Mouse (Mus musculus) v-Abl transformed pro-B cells (cell line): ENCODE results near the gene Cmpk2.
"Not testable (repeated sequence)": the region's sequence is repeated elsewhere in the genome, so short reads cannot be mapped to it uniquely, and the experiment has no call there.

Experiments
- in situ Hi-C, 2 experiments: fragments of 400-800 bp; cut with MboI; formaldehyde crosslinking; loops; one replicate each; pipeline ENCODE4 v1.15.1; 2025; ENCODE audit not compliant: unreplicated experiment in 2 of 2

Cmpk2 gene

DNA sequence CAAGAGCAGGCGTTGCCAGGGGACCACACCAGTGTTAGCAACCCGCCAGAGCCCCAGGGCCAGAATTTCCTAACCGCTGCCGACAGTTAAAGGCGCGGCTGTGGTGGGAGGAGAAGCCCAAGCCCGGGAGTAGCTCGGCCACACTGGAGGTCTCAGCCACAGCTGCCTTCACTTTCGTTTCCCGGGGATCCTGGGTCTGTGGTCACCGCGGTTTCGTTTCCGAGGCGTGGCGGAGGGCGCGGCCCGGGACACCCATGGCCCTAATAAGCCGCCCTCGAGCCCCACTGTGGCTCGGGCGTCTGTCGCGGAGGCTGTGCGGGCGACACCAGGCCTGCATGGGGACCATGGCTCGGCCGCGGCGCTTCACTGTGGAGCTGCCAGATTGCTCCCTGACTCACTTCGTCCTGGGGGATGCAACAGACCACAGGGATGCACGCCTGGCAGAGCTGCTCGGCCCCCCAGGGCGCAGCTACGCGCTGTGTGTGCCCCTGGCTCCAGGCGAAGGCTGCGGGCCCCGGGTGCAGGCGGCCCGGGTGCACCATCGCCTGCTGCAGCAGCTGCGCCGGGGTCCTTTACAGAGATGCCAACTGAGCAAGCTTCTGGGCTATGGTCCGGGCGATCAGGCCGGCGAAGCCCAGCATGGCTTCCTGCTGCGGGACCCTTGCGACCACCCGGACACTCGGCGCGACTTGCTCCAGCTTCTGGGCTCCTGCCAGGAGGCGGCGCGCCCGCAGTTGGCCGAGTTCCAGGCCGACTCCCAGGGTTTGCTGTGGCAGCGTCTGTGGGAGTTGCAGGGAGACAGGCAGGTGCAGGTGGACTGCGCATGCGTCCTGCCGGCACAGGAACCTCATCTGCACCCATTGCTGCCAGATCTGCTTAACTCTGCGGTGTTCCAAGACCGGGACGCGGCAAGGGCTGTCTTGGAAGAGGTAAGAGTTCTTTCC lies at the start of gene Cmpk2:
Gene Cmpk2, plus strand, starts transcription at position 107 of the 944 bp plus-strand sequence.
- in situ Hi-C loops, result no loop called here

DNA sequence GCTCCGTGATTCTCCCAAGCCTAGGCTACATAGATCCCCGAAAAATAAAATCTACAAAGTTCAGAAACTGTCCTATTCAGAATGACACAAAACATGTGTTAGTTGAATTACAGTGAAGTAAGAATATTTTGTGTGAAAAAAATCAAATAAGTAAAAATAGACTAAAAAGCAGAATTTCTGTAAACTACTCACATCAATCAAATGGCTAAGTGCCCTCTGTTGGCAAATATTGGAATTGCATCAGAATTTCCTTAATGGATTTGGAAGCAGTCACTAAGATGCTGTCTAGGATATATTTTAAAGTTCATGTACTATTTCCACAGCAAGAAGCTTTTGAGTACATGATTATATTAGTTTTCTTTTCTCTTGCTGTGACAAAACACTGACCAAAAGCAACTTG lies 44.2 kb upstream of the Cmpk2 start:
- in situ Hi-C loops, result no loop called here

DNA sequence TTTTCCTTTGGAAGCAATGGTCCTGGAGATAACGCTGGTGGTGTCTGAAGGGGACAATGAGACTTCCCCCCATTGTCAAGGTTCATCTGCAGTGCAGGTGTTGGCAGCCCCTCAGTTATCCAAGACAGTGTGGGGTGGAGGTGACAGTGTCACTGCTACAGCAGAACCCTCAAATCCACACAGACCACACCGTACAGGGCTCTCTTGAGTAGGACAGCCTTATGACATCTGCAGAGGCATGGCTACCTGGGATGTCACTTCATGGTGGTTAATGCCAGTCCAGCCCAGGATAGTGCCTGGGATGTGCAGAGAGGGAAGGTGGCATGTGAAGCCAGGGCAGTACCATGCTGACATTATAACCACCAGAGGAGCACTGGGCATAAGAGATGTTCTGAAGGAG lies 40.2 kb upstream of the Cmpk2 start:
- in situ Hi-C loops, result not testable (repeated sequence)

DNA sequence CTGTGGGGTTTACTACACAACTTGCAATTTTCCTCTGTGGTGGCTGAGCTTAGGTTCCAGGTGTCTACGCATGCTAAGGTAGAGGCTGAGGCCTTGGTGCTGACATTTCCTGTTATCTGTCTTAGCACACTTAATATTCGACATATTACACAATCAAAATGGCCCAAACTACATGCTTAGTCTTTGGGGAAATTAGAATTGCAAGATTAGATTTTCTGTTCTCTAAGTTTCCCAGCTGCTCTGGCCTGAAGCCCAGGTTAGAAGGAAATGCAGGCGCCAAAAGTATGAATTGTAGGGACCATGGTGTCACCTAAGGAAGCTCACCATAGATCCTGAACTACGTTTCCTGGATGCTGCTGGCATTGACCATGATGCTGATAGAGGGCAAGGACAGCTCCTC lies 32.7 kb upstream of the Cmpk2 start:
- in situ Hi-C loops, result no loop called here

DNA sequence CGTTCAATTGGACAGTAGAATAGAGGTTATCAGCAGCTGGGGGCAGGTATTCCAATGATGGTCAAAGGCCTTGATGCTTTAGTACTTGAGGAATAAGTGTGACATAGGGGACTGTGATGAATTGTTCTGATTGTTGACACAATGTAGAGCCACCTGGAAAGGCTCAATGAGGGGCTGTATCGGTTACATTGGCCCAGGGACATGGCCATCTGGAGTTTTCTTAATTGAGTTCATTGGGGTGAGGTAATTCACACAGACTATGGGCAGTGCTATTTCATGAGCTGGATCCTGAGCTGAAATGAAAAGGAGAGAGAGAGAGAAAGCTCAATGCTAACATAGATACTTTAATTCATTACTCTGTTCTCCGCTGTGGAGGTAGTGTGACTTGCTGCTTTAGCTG lies 31.1 kb upstream of the Cmpk2 start:
- in situ Hi-C loops, result no loop called here

DNA sequence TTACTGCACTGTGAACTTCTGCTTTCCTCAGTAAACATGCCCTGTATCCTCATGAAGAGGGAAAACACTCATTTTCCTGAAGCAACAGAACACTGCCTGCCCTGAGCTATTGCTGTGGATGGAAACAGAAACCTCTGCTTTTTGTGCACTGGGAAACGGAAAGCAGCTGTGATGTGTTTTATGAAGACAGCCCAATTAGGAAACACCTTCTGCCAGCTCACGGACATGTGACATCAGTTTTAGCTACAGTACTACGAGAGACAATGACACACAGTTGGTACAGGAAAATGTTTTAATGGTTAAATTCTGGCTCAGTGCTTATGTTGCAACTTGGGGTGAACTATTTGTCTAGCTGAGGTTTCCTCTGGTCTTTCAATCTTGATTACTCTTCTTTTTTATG lies 29.6 kb upstream of the Cmpk2 start:
- in situ Hi-C loops, result no loop called here

DNA sequence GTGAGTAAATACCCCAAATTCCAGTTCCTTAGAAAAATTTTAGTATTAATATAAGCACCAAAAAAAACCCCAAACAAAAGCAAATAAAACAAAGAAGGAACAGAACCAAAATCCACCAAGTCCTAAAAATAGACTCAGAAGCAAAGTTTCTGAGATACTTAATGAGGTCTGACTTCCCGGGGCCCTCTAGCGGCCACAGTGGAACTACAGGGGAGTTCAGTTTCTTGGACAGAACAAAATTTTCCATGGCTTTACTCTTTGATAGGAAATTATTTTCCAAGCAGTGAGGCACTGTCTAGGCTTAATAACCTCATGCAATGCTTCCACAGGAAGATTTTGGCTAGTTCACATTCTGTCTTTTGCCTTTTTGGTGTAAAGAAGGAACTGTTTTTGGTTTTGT lies 24.9 kb upstream of the Cmpk2 start:
- in situ Hi-C loops, result no loop called here

DNA sequence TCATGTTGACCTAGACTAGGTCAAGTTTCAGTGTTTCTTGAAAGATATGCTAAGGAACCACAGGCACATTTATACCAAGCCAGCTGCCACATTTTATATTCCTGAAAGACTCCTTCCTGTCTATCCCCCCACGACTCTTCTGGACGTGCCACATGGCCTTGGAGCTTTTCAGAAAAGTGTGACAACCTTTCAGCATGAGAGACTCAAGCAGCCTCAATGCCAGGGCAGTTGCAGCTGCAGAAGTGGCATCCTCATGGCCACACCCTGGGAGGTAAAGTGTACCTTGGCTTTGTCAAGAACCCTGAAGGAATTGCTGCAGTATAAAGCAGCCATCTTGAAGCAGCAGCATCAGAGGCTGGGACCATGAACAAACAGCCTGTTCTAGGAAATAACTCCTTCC lies 24.5 kb upstream of the Cmpk2 start:
- in situ Hi-C loops, result no loop called here

DNA sequence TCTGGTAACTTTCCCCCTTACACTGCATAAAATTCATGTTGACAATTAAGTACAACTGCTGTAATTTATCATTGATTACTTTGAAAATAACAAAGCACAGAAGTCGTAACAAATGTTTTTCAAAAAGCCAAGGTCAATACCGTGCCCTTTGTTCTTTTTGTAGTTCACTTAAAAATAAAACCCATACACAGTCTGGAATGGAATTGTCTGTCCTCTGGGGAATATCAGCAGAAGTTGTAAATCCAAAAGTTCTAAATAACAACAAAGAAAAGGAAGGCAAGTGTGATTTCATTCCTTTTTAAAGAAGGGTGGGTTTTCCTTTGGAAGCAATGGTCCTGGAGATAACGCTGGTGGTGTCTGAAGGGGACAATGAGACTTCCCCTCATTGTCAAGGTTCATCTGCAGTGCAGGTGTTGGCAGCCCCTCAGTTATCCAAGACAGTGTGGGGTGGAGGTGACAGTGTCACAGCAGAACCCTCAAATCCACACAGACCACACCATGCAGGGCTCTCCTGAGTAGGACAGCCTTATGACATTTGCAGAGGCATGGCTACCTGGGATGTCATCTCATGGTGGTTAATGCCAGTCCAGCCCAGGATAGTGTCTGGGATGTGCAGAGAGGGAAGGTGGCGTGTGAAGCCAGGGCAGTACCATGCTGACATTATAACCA lies 22.5 kb upstream of the Cmpk2 start:
- in situ Hi-C loops, result no loop called here

DNA sequence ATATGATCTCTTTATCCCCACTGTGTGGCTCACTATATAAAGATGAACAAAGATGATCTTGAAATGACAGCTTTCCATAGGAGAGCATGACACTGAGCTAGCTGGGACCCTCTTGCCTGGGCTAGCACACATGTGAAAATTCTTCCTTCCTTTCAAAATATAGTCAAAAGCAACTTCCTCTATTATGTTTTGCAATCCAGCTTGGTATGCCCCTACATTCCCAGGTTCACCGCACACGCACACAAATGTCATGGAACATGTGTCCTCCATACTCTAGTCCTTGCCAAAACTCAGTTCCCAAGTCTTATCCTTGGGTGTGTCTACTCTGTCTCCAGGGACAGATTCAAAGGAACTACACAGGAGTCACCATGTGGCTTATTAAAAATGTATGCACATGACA lies 19.5 kb upstream of the Cmpk2 start:
- in situ Hi-C loops, result no loop called here

DNA sequence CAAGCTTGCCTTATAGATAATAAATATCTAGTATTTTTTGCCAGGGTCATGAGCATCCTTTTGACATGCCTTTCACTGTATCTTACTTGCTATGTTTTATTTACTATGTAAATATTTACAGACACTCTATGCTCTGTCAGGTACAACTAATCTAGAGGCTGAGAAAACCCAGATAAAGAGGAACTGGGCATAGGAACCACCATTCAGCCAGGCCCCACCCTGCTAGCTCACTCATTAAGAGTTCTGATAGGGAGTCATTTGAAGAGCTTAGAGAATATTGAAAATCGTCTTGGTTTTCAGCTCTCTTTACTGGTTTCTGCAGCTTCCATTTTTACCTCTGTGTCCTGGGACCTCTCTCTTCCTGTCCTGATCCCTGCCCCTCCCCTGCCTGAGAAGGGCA lies 17.9 kb upstream of the Cmpk2 start:
- in situ Hi-C loops, result no loop called here

DNA sequence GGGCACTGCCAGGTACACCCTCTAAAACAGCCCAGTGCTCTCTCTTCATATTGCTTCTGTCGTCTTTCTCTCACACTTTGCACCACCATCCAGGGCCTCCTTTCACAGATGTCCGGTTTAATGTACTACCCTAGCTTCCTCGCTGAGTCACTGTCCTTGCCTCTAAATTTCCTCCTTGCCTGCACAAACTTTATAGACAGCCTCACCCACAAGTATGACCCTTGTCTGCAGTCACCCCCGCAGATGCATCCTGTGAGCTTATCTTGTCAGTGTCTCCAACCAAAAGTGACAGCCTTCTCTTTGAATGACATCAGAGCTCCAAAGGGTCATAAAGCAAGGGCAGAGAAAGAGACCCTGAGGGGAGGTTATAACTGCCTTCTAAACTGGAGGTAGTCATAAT lies 16.1 kb upstream of the Cmpk2 start:
- in situ Hi-C loops, result no loop called here

DNA sequence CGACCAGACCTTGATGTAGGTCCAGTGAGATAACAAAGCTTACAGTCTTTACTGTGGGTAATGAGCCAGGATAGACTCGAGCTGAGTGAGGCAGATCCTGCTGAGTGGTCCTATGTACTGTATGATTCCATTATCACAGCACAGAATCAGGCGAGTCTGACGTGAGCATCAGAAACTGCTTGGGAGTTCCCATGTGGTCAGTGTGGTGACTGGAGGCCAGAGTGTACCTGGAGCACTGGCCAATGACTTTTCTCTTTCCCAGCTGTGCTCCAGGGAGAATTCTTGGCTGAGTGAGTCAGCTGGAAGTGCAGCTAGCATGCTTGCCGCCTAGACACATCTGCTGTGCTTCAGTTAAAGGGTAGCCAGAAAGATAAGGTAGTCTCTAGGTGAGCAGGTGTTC lies 14.3 kb upstream of the Cmpk2 start:
- in situ Hi-C loops, result no loop called here

DNA sequence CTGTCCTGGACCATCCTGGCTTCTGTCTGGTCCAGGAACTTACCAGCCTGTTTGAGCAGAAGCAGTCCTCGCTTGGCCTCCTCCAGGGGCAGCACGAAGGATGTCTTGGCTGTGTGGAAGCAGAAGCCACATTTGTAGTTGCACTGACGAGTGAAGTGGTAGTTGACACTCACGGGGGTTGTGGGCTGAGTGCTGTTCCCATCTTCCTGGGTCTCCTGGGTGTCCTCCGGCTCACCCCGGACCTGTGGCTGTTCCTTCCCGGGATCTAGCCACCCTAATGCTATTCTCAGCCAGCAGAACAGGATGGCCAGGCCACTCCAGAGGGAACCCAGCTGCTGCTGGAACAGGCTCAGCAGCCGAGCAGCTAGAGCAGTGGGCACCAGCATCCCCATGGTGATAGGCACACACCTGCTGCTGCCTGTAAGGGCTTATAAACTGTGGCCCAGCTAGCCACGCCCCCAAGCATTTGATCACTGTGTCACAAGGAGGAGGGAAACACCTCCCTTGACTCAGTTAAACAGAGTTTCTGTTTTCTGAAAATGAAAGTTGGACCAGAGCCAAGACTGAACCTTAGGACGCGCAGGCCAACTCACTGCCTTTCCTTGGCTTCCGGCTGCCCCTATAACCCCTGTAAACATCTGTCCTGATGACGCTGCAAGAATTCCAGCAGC lies 12.8 kb upstream of the Cmpk2 start, which contains the start of gene Rsad2:
Gene Rsad2, minus strand, starts transcription at position 425 of the 671 bp plus-strand sequence.
- in situ Hi-C loops, result no loop called here

DNA sequence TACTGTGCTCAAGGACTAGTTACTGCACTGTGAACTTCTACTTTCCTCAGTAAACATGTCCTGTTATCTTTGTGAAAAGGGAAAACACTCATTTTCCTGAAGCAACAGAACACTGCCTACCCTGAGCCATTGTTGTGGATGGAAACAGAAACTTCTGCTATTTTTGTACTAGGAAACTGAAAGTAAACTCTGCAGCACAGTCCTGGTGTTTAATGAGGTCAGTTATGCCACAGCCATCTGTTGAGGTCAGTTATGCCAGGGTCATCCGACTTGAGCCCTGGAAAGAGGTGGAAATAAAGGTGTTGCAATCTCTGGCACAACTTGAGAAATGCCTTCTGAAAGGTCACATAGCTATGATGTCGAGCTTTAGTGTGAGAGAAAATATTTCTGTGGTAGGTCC lies 8.9 kb upstream of the Cmpk2 start:
- in situ Hi-C loops, result no loop called here

DNA sequence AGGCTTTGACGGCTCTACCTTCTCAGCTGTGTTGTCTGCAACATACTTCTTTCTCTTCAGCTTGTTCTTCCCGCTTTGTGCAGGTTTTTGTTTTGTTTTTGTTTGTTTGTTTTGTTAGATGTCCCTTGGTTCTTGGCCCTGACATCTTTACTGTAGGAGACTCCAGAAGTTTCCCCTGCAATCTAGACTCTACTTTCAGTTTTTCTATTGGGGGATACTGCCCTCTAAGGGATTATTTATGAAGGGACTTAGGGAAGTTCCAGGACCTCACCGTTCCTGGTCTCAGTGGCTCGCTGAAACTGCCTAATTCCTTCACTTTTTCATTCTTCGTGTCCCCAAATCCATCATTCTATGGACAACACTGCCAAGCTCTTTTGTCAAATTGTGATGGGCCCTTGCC lies 3.4 kb upstream of the Cmpk2 start:
- in situ Hi-C loops, result no loop called here

DNA sequence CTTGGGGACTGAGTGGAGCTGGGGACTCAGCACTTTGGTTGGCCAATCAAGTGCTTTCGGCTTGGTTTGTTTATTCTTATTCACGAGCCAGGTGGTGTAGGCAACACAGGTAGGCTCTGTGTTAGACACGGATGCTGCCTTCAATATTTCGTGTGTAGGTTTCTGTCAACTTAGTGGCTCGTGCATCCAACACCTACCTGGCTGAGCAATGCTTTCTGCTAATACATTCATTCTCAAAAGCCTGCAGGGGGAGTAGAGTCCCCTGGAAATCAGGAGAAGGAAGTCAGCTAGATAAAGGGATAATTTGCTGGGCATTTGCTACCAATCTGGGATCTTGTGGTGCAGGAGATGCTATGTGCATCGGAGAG lies 1.0 kb downstream of the Cmpk2 start:
- in situ Hi-C loops, result no loop called here

DNA sequence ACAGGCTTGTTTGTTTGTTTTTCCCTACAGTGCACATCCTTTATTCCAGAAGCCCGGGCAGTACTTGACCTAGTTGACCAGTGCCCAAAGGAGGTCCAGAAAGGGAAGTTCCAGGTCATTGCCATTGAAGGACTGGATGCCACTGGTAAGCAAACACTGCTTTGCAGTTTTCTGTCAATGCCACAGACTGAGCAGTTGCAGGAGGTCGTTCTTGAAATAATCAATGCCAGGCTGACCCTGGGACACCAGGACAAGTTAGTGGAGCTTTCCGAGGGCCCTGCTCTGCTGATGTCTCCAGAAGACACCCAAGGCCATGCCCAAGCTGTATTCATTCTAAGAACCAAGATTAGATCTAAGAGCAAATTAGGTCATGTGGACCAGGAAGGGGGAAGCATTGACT lies 2.4 kb downstream of the Cmpk2 start:
- in situ Hi-C loops, result no loop called here

DNA sequence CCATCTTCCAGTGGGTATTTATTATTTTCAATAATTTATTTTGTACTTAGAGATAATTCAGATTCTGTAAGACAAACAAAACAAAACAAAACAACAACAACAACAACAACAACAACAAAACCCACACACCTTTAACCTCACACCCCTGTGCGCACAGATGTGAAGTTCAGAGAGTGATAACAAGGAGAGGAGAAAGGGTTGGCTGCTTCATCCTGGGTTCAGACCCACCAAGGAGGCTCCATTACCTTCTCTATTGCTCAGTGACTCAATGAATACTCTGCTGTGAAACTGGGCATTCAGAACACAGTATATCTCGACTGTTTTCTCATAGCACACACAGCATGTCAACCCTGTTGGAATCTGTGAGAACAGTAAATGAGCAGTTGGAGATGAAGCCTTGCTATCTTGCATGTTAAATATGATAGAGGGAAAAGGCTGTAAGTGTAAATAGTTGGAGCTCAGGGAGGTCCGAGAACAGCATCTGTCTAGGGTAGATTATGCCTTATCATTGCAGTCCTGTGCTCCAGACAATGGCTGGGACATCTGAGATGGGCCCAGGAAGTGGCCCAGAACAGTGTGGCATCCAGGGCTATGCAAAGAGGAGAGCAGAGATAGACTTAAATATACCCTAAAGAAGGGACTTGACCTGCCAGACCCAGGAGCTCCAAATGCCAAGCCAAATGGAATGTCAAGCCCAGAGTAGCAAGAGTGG lies 3.9 kb downstream of the Cmpk2 start:
- in situ Hi-C loops, result no loop called here

DNA sequence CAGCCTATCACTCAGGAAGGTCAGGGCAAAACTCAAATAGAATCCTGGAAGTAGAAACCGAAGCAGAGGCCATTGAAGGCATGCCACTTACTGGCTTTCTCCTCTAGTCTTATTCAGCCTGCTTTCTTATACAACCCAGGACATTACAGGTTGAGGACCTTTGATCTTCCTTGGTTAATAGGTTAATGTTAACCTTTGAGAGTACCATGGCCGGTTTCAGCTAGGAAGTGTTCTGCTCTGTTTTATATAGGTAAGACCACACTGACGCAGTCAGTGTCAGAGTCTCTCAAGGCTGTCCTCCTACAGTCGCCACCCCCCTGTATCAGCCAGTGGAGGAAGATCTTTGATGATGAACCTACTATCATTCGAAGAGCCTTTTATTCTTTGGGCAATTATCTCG lies 4.7 kb downstream of the Cmpk2 start:
- in situ Hi-C loops, result no loop called here

DNA sequence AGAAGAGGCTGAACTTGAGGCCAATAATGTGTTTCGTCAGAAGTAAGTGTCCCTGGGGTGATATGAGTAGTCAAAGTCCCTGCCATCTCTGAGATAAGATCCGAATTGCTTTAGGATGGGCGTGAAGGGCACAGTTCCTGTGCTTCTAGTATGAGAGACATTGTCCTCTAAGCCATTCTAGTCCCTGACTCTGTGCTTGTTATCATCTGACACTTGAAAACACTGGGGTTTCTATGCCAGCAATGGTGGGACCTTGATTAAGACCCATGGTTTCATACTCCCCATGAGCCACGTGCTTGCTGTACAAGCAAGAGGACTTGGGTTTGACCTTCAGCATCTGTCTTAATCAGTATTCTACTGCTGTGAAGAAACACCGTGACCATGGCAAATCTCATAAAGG lies 8.2 kb downstream of the Cmpk2 start:
- in situ Hi-C loops, result no loop called here
